Mouse (Mus musculus): ENCODE measurements around the gene Abhd15.

The Abhd15 gene

DNA sequence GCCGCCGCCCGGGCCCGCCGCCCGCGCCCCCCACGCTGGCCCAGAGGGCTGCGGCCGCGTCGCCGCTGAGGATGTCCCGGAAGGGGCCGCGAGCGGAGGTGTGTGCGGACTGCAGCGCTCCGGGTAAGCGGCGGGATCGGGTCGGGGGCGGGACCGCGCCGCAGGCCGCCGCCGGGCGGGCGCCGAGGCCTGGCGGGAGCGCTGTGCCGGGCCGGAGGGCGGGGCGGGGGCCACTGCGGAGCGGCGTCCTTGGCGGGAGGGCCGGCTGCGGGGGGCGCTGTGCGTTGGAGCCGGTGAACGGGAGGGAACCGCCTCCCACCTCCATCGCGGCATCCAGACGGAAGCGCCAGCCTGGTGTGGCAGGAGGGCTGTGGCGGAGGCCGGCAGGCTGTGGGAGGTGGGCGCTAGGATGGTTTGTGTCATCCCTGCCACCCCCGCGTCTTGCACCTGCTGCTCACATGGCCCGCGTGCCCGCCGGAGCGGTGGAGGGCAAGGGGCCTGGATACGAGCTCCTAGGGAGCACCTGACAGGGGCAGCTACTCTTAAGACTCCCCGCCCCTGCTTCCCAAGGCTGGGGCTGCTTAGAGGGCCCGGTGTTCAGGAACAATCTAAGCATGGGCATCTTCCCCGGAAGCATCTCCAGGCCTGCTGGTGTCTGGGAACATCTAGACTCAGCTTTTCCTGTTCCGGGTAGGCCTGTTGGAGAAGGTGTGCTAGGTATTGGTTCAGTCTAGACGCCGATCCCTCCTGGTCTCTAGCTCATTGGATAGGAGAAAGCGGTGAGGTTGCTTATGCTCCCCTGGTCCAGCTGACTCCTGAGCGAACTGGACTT lies 21.2 kb upstream of the Abhd15 start, which contains the start of gene Git1:
Gene Git1, plus strand, starts transcription at position 51 of the 832 bp plus-strand sequence.
- DNase-seq, result peak; percentile 60

DNA sequence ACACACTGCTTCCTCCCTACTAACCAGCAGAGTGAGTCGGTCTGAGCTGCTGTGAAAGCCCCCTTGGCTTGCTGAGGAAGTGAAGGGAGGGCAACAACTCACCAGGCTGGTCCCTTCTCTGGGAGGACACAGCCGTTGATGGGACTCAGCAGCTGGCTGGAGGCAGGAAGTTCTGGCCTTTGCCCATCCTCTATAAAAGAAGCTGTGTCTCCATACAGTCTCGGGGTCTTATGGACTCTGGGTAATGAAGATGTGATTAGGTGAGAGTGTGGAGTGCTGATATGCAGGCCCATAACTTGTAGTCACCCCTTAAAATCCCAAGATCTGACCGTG lies 20.6 kb upstream of the Abhd15 start:
- DNase-seq, result no peak

- DNase-seq, result no peak
These were observed 20.1 kb upstream of the Abhd15 start for GRCm38 (mm10) chr11:77494782-77495181.

DNA sequence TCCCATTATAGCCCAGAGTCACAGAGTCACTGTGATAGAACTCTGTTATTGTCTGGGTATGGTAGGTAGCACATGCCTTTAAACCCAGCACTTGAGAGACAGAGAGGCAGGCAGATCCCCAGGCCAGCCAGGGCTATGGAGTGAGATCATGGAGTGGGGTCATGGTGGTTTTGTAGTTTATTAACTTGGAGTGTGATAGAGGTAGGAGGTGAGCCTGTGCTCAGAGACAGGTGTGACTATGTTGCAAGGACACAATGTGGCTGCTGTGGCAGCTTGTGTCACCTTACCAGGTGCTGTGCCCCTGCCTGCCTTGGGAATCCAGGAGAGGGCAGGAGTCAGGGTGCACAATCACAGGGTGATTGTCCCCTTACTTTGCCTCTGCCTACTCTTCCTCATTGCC lies 19.4 kb upstream of the Abhd15 start:
- DNase-seq, result no peak

GRCm38 (mm10) chr11:77497341-77497756 lies 17.6 kb upstream of the Abhd15 start:
- DNase-seq, result peak; percentile 84

- peak; percentile 46 for DNase-seq
These were observed 17.1 kb upstream of the Abhd15 start for GRCm38 (mm10) chr11:77497851-77498250.

DNA sequence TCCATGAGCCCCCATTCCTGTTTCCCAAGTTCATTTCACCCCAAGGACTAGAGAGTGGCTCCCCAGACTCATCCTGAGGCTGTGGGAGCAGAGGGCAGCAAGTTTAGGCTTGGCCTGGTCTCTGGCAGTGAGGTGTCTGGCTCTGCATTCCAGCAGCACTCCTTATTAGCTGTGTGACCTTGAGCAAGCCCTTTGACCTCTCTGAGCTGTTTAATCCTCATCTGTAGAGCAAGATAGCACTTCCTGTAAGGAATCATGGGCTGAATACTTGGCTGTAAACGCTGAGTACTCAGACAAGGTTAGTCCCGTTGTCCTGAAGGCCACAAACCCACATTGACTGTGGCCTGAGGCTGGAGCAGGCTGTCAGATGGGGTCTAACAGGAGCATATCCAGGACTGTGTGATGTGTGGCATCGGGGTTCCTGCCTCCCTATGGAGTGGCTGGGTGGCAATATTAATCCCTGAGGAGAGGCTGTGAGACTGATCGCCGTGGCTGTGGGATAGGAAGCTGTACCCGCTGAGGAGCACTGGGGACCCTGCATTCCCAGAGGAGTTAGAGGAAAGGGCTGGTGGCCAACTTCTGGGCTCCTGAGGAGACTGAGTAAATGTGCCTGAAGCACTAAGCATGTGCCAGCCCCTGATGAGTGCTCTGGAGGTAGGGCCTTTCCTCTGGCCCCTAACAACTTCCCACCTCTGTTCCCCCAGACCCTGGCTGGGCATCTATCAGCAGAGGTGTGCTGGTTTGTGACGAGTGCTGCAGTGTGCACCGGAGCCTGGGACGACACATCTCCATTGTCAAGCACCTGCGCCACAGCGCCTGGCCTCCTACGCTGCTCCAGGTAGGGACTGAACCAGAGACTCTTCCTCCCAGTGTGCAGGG lies 16.4 kb upstream of the Abhd15 start:
- DNase-seq, result no peak

DNA sequence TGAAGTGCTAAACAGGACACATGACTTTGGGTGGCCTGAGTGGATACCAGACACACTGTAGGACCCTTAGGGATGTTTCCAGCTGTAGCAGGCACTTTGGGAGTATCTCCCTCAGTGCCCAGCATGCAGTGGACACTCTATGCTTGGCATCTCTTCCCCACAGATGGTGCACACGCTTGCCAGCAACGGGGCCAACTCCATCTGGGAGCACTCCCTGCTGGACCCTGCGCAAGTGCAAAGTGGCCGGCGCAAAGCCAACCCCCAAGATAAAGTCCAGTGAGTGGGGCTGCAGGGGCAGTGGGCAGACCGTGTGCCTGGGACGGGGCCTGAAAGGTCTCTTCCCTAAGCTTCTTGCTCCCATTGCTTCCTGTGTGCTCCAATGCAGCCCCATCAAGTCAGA lies 15.6 kb upstream of the Abhd15 start:
- DNase-seq, result no peak

GRCm38 (mm10) chr11:77500361-77501325 lies 14.3 kb upstream of the Abhd15 start:
- DNase-seq, result peak; percentile 36

DNA sequence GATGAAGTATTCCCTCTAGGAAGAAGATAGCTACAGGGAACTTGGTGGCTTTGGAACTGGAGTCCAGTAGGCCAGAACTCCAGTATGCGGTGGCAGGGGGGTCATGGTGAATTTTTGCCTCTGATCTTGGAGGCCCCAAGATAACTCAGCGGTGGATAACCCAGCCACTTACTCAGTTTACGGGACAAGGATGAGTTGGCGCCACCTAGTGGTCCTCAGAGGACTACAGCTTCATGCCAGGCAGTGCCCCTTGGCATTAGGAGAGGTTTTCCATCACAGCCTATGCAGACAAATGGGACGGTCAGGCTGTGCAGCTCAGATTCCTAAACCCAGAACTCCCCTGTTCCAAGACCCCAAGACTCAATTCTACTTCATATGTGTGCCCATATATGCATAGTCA lies 13.5 kb upstream of the Abhd15 start:
- peak; percentile 87 for DNase-seq

DNA sequence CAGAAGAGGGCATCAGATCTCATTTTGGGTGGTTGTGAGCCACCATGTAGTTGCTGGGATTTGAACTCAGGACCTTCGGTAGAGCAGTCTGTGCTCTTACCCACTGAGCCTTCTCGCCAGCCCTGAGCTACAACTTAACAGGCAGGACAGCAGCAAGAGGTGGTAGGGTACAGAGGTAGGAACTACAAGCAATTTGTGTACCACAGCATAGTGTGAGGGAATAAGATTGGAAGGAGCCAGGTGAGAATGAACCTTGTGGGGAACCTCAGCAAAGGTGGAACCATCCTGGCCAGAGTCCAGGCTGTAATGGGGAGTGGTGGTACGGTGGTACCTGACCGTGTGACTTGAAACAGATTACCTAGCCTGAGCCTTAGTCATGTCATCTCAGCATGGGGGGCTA lies 12.9 kb upstream of the Abhd15 start:
- DNase-seq, result no peak

- no peak for DNase-seq
These were observed 12.4 kb upstream of the Abhd15 start for GRCm38 (mm10) chr11:77502481-77502880.

DNA sequence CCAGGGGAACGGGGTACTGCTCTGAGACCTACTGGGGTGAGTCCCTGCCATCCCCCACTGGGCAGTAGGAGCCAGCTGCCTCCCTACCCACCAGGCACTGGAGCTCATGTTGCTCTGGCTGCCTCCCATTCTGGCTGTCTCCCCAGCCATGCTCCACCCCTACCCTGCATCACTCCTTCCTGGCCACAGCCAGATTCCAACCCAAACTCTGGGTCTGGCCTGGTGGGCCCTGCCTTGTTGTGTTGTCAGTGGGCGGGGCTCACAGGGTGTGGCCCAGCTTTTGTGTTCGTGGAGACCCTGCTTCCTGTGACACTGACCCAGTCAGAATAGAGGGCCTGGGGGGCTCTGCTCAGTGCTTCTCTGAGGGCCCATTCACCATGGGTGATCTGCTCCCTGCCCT lies 11.4 kb upstream of the Abhd15 start:
- no peak for DNase-seq

GRCm38 (mm10) chr11:77504377-77504776 lies 10.5 kb upstream of the Abhd15 start:
- no peak for DNase-seq

GRCm38 (mm10) chr11:77505291-77505980 lies 9.5 kb upstream of the Abhd15 start:
- no peak for DNase-seq

DNA sequence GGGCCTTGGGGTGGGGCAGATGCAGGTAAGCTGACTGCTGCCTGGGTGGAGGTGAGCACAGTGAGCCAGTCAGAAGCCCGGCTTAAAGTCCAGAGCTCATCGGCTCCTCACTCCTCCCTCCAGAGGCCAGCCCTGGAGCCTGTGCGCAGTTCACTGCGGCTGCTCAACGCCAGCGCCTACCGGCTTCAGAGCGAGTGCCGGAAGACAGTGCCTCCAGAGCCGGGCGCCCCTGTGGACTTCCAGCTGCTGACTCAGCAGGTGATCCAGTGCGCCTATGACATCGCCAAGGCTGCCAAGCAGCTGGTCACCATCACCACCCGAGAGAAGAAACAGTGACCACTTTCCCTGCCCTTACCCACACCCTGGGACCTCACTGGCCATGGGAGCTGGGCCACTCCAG lies 8.6 kb upstream of the Abhd15 start:
- DNase-seq, result no peak

DNA sequence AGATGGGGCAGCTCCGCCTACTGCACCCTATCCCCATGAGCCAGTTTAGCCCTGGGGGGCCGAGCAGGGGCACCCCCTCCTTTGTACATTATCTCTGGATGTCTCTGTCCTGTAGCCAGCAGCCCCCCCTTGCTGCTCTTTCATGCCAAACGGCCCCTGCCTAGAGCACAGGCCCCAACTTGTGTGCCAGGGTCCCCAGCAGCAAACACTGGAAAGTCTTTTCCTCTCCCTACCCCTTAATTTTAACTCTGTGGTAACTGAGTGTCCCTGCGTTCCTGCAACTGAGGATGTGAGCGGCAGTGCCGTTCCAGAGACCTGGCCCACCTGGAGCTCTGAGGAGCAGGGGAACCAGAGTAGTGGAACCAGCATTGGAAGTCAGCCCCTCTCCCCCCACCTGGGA lies 8.0 kb upstream of the Abhd15 start:
- DNase-seq, result no peak

DNA sequence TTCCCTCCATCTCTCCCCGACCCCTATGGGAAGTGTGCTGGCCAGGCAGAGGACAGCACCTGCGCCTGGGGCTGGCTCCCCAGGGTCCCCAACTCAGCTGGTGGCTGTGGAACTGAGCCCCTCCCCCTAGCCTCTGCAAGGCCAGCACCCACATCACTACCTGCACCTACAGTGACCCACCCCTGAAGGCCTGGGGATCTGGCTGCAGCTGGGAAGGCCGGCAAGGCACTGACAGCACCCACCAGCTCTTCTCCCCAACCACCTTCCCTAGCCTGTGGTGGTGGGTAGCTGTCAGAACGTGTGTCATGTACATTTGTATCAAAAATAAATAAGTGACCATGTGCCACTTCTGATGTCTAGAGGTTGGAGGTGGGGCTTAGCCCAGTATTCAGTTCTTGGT lies 7.5 kb upstream of the Abhd15 start:
- DNase-seq, result no peak

DNA sequence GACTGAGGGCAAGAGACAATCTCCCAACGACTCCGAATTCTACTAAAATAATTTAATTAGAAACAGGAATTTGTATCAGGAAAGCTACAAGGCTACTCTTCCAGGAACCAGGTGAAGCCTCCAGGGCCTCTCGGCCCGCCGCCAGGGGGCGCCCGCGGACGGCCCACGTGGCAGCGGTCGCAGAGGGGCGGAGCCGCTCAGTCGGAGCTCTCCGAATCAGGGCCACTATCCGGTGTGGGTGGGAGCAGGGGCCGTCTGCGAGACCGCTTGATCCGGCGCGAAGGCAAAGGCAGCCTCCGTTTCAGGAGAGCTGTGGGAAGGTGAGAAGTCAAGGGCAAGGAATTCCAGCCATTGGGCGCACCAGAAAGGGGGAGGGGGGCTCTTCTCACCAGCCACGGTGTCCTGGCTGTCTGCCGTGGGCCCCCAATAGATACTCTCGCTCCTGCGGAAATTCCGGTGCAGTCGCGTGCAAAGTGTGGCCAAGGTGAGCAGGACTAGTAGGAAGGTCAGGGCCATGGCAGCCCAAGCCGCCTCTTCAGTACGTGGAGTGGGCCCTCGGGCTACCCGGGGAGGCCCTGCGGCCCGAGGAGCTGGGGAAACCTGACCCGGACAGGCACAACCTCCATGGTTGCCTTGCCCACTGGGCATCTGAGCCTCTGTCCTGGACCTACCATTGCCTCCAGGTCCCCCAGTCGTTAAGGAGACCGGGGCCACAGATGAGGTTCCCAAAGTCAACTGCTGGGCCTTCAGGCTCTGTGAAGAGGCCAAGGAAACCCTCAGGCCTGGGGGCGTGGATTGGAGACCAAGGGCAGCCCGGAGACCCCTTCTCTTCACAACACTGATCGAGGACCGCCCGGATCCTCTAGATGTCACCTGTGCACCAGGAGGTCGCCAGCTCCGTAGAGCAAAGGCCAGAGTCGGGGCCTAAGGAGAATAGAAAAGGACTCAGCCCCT lies 6.6 kb upstream of the Abhd15 start:
- peak; percentile 89 for DNase-seq

DNA sequence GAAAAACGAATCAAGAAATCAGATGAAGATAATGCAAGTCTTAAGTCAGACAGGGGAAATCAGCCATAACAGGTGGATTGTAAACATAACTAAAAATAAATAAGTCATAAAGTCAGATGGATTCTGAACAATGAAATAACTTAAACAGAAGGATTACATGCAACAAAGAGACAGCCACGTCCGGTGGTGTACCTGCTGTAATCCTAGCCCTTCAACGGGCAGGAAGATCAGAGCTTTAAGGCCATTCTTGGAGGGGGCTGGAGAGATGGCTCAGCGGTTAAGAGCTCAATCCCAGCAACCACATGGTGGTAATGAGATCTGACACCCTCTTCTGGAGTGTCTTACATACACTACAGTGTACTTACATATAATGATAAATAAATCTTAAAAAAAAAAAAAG lies 3.6 kb upstream of the Abhd15 start:
- no peak for DNase-seq

Measured in retina, postnatal 1 day (tissue).